Mouse (Mus musculus) kidney, embryonic 15.5 days (tissue): ENCODE results near the gene Fndc11. TPM values are rescaled to one million over a fixed set of nuclear protein-coding genes. Genes with fewer than 3 reads are reported as not detected.

Experiments
- ATAC-seq: fragments of 200-750 bp; cut with Nextera tagmentation; replicated peaks from 2 replicates; pipeline ENCODE4 v1.8.0; 2017; ENCODE audit warnings: moderate TSS enrichment; ENCODE audit not compliant: low FRiP score
- H3K27ac ChIP-seq: fragments of 300-500 bp; sonication (generic); 2 replicates; pipeline ENCODE4 v1.5.1; 2015; ENCODE audit warnings: mild to moderate bottlenecking, inconsistent platforms
- H3K27me3 ChIP-seq: fragments of 300-500 bp; sonication (generic); 2 replicates; pipeline ENCODE4 v1.6.1; 2015; ENCODE audit warnings: inconsistent platforms
- H3K36me3 ChIP-seq: fragments of 300-500 bp; sonication (generic); 2 replicates; pipeline ENCODE4 v1.6.1; 2015; ENCODE audit warnings: inconsistent platforms
- H3K4me1 ChIP-seq: fragments of 300-500 bp; sonication (generic); 2 replicates; pipeline ENCODE4 v1.6.1; 2015; ENCODE audit warnings: inconsistent platforms
- H3K4me2 ChIP-seq: fragments of 300-500 bp; sonication (generic); 2 replicates; pipeline ENCODE4 v1.6.1; 2015; ENCODE audit warnings: moderate library complexity, mild to moderate bottlenecking, inconsistent platforms
- H3K4me3 ChIP-seq: fragments of 300-500 bp; sonication (generic); replicated peaks from 2 replicates; pipeline ENCODE4 v1.5.1; 2015; ENCODE audit warnings: mild to moderate bottlenecking, inconsistent platforms
- H3K9ac ChIP-seq: fragments of 300-500 bp; sonication (generic); 2 replicates; pipeline ENCODE4 v1.6.1; 2015; ENCODE audit warnings: mild to moderate bottlenecking, inconsistent platforms
- H3K9me3 ChIP-seq: fragments of 300-500 bp; sonication (generic); replicated peaks from 2 replicates; pipeline ENCODE4 v1.6.1; 2016; ENCODE audit warnings: inconsistent platforms
- WGBS: fragments of 180-500 bp; shearing (Covaris S2); methylation state at CpG from one replicate; pipeline ENCODE4 v1.1.7; 2015; ENCODE audit warnings: mixed read lengths; 5-methylcytosine and 5-hydroxymethylcytosine counted together
- polyA plus RNA-seq: library from polyadenylated mRNA; unstranded; fragments of >200 nt; fragmentation: Nextera tagmentation; extraction: Ambion mirVana; gene quantifications from 2 replicates; pipeline ENCODE4 v1.2.1, GENCODE M21; 2015

Fndc11 gene
- polyA plus RNA-seq, 1 experiment from 2014 or later: 0.26 TPM

DNA sequence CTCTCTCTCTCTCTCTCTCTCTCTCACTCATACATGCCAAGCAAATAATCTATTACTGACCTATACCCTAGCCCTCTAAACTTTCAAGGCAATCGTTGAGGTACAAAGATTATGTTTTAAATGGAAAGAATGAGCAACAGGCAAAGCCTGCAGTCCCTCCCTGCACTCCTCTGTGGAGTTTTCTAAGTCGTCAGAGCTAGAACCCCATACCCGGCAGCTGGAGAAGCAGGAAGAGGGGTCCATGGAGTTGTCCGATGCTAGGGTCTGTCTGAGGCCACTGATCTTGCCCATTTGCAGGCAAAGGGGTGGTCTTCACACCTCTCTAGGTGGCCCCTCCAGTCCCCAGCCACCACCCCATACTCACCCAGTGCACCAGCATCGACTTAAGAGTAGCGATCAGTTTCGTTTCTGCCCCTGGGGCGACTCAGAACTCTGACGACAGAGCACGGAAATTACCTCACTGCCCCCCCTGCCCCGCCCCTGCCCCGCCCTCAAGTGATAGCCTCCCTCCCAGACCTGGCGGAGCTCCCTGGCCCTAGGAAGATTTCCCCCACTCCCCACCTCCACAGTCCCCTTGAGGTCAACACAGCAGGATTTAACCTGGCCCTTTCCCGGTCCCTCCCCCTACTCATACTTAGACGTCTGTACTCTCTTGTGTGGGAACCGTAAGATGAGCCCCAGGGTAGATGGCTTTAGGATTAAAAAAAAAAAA, 21.9 kb downstream of the Fndc11 start, which contains the start of gene Helz2:
Helz2 (minus strand) TSS at position 426 of the 712 bp plus-strand sequence.
- Histone ChIP-seq H3K4me2 (peak within 1 kb of the TSS; percentile 72), H3K4me3 (peak within 1 kb of the TSS; percentile 59), H3K9me3 (no peaks in the 10 kb centered on the region), H3K27ac (no peak within 1 kb of the TSS), H3K36me3 (0 out of 2 replicates have a peak, but pooled peaks cover 9% of the 10 kb centered on the region), H3K27me3 (no peaks in the 10 kb centered on the region), H3K9ac (peak within 1 kb of the TSS; percentile 50), H3K4me1 (peaks cover 17% of the 10 kb centered on the region; the same call in 1 of the 2 replicates)
- peak; percentile 73 for ATAC-seq
- 3% methylated on average over 16 of the region's 16 CpGs for WGBS

DNA sequence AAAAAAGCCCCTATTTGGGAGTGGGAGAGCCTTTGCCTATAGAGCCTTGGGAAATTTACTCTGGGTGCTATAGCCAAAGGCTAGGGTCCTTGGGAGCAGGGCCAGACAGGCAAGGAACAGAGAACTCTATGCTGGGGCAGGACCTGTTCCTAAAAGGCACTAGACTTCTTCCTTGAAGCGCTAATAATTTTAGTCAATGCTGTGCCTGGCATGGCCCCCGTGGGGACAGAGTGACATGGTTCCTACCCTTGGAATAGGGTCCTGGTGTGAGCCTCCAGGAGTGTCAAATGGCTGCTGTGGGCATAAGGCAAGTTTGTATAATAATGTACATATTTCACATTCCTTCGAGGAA, 22.5 kb downstream of the Fndc11 start:
- peak overlapping the region; percentile 59 for H3K4me3 ChIP-seq
- no peak overlapping the region for H3K27ac ChIP-seq
- peak overlapping the region; percentile 72 for H3K4me2 ChIP-seq
- 0 out of 2 replicates have a peak overlapping the region, but pooled peaks have one; percentile 50 for H3K9ac ChIP-seq
- H3K9me3 ChIP-seq: no peaks in the 10 kb centered on the region
- peaks cover 17% of the 10 kb centered on the region; the same call in 1 of the 2 replicates for H3K4me1 ChIP-seq
- WGBS: 70% methylated on average over 3 of the region's 3 CpGs
- H3K27me3 ChIP-seq: no peaks in the 10 kb centered on the region
- ATAC-seq: no peak
- H3K36me3 ChIP-seq: 0 out of 2 replicates have a peak, but pooled peaks cover 6% of the 10 kb centered on the region

DNA sequence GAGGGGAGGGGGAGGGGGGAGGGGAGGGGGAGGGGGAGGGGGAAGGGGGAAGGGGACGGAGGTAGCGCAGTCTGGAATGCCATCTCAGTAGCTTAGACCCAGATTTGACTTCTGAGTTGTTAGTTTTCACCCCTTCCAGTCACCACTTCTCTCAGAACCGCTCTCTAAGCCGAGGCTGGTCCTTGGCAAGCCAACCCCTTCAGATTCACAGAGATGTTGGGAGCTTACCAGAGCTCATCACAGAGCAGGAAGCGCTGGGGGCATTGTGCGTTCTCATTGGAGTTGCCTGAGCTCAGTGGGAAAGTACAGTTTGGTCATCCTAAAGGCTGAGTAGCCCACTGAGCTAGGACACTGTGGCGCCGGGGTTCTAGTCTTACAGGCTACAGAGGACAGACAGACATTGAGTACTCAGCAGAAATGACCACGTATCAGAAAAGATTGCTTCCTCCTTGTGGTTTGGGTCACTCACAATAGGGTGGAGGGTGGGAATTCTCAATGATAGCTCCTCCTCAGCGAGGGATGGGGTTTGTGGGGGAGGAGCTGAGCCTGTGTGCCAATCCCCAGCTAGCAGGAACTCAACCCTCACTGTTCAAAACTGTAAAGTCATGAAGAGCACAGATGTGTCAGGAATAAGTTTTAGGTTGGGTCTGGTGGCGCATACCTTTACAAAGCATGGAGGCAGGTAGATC, 24.0 kb downstream of the Fndc11 start:
- Histone ChIP-seq H3K36me3 (no peaks in the 10 kb centered on the region), H3K27me3 (no peaks in the 10 kb centered on the region), H3K4me2 (no peak overlapping the region), H3K9ac (no peak overlapping the region), H3K4me1 (peaks cover 10% of the 10 kb centered on the region; the same call in 1 of the 2 replicates), H3K4me3 (no peak overlapping the region), H3K27ac (no peak overlapping the region), H3K9me3 (no peaks in the 10 kb centered on the region)
- ATAC-seq: no peak
- 43% methylated on average over 10 of the region's 11 CpGs for WGBS

DNA sequence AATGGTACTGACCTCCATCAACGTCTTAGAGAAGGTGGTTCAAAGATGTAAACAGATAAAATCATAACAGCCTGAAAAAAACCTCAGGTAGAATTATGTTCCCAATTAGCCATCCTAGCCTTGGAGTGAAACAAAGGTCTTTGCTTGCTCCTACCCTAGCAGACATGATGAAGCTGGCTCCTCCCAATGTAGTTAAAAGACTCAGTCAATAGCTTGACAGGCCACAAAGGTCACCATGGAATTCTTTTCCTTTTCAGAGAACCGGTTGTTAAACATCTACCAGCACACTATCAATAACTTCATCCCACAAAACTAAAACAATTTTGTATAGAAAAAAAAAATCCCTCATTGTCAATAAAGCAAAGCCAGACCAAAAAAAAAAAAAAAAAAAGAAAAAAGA, 25.2 kb downstream of the Fndc11 start:
- H3K4me1 ChIP-seq: peaks cover 10% of the 10 kb centered on the region; the same call in 1 of the 2 replicates
- H3K9me3 ChIP-seq: no peaks in the 10 kb centered on the region
- H3K4me3 ChIP-seq: no peak overlapping the region
- H3K27ac ChIP-seq: no peak overlapping the region
- no peak overlapping the region for H3K9ac ChIP-seq
- H3K4me2 ChIP-seq: no peak overlapping the region
- 24% methylated on average over 2 of the region's 2 CpGs for WGBS
- ATAC-seq: no peak
- no peaks in the 10 kb centered on the region; the same call in 1 of the 2 replicates for H3K36me3 ChIP-seq
- H3K27me3 ChIP-seq: no peaks in the 10 kb centered on the region

DNA sequence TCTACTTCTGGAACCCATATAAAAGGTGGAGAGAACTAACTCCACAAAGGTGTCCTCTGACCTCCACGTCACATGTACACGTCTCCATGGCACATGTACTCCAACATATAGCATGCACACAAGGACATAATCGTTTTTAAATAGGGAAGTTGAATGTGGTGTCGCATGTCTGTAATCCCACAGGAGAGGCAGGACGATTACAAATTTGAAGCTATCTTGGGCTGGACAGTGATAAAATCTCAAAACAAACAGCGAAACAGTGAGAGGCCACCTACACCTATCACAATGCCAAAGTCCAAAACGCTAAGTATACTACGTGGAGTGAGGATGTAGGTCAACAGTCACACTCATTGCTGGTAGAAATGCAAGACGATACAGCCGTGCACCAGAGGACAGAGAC, 29.4 kb downstream of the Fndc11 start:
- Histone ChIP-seq H3K9ac (no peak overlapping the region), H3K36me3 (peaks cover 33% of the 10 kb centered on the region), H3K4me3 (no peak overlapping the region), H3K27ac (no peak overlapping the region), H3K9me3 (no peaks in the 10 kb centered on the region), H3K27me3 (no peaks in the 10 kb centered on the region), H3K4me1 (no peaks in the 10 kb centered on the region), H3K4me2 (no peak overlapping the region)
- ATAC-seq: no peak
- 81% methylated on average over 10 of the region's 10 CpGs for WGBS

DNA sequence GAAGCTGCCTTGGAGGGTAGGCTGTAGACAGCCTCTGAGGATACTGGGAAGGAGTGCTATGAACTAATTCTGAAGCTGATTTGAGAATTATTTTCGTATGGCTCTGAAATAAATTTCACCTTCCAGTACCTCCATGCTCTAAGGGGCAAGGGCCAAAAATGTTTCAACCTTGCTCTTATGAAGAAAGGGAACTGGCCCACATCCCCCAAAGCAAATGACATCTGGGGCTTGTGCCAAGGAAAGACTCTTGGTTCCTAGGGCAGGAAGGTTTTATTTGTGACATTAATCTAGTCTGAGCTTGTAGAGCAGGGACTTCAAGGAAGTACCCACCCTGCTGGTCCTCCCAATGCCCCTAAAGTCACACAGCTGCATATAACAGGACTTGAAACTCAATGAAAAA, 32.0 kb downstream of the Fndc11 start:
- Histone ChIP-seq H3K36me3 (peaks cover 58% of the 10 kb centered on the region), H3K4me1 (no peaks in the 10 kb centered on the region), H3K27ac (no peak overlapping the region), H3K9me3 (no peaks in the 10 kb centered on the region), H3K9ac (no peak overlapping the region), H3K27me3 (no peaks in the 10 kb centered on the region), H3K4me2 (no peak overlapping the region), H3K4me3 (no peak overlapping the region)
- no peak for ATAC-seq
- whole genome bisulfite sequencing: 85% methylated on average over 1 of the region's 1 CpGs

DNA sequence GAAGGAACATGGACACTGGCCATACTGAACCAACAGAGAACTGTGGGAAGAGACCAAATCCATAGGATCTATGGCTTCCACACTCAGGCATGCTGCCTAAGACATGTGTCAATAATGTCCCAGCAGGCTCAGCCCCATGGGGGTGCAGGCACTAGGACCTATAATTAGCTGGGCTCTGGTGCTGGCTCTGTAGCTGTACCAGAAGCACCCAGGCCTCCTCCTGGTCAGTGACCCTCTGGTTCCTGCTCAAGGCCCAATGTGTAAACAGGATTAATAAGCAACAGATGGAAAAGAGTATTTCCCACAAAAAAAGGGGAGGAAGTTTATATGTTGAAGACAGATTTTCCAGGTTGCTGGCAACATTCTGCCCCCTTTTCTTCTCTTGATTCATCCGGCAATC, 33.4 kb downstream of the Fndc11 start:
- H3K4me2 ChIP-seq: no peak overlapping the region
- no peaks in the 10 kb centered on the region for H3K27me3 ChIP-seq
- no peaks in the 10 kb centered on the region for H3K9me3 ChIP-seq
- WGBS: 100% methylated on average over 1 of the region's 1 CpGs
- no peaks in the 10 kb centered on the region for H3K4me1 ChIP-seq
- no peak overlapping the region for H3K27ac ChIP-seq
- no peak for ATAC-seq
- H3K36me3 ChIP-seq: peaks cover 72% of the 10 kb centered on the region
- no peak overlapping the region for H3K4me3 ChIP-seq
- H3K9ac ChIP-seq: no peak overlapping the region

DNA sequence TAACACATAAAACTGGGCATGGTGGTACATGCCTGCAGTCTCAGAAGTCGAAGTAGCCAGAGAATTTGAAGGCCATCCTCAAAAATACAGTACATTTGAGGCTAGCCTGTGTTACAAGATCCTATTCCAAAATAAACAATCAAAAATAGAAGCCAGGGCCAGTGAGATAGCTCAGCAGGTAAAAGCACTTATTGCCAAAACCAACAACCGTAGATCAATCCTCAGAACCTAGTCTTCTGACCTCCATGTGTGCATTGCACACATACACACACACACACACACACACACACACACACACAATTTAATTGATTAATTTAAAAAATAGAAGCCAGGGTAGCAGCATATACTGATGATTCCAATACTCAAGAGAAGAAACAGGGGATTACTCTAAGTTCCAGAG, 47.0 kb downstream of the Fndc11 start:
- ATAC-seq: no peak
- H3K9me3 ChIP-seq: no peaks in the 10 kb centered on the region
- no peaks in the 10 kb centered on the region for H3K27me3 ChIP-seq
- no peaks in the 10 kb centered on the region for H3K4me1 ChIP-seq
- no peak overlapping the region for H3K9ac ChIP-seq
- WGBS: 96% methylated on average over 2 of the region's 2 CpGs
- no peak overlapping the region for H3K4me3 ChIP-seq
- no peak overlapping the region for H3K4me2 ChIP-seq
- H3K36me3 ChIP-seq: peaks cover 90% of the 10 kb centered on the region
- no peak overlapping the region for H3K27ac ChIP-seq

DNA sequence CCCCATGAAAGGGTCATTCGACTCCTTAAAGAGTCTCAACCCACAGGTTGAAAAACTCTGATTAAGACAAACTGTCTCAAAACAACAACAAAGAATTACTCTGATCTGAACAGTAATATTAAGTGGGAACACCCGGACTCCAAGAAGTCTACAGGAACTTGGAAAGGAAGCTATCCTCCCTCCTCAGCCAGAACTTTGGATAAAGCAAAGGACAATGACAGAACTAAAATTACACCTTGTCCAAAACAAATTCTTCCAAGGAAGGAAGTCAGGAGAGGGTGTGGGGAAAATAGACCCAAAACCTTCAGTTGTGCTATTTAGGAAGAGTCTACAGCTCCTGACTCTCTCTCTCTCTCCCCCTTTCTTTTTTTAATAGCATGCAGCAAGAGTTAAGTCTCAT, 52.3 kb downstream of the Fndc11 start:
- Histone ChIP-seq H3K4me2 (no peak overlapping the region), H3K36me3 (peaks cover 73% of the 10 kb centered on the region), H3K9ac (no peak overlapping the region), H3K4me3 (no peak overlapping the region), H3K27me3 (no peaks in the 10 kb centered on the region), H3K27ac (no peak overlapping the region), H3K9me3 (no peaks in the 10 kb centered on the region), H3K4me1 (no peaks in the 10 kb centered on the region)
- ATAC-seq: no peak
- WGBS: 81% methylated on average over 2 of the region's 2 CpGs

Other genes starting within 250 kb of the Fndc11 start
- 0.69 and 0.75 TPM in 2 replicates for gene Col20a1, start 233.5 kb upstream of the Fndc11 start, polyA plus RNA-seq
- gene Chrna4, start 176.5 kb upstream of the Fndc11 start, polyA plus RNA-seq: 4.1 and 5.0 TPM in 2 replicates
- 0.33 and 0.68 TPM in 2 replicates for gene Kcnq2, start 84.7 kb upstream of the Fndc11 start, polyA plus RNA-seq
- gene Eef1a2, start 63.0 kb upstream of the Fndc11 start, polyA plus RNA-seq: 0.08 and 0.17 TPM in 2 replicates
- gene Ppdpf, start 32.8 kb upstream of the Fndc11 start, polyA plus RNA-seq: 315 and 330 TPM in 2 replicates
- gene Ptk6, start 17.2 kb upstream of the Fndc11 start, polyA plus RNA-seq: 0.04 TPM in 1 of 2 replicates, not detected in the other
- gene Srms, start 6.8 kb upstream of the Fndc11 start, polyA plus RNA-seq: 0.24 and 0.45 TPM in 2 replicates
- 1.3 and 1.6 TPM in 2 replicates for gene Helz2, start 22.0 kb downstream of the Fndc11 start, polyA plus RNA-seq
- gene Gmeb2, start 68.0 kb downstream of the Fndc11 start, polyA plus RNA-seq: 15.3 and 15.8 TPM in 2 replicates
- 5.1 and 17.3 TPM in 2 replicates for gene Stmn3, start 94.5 kb downstream of the Fndc11 start, polyA plus RNA-seq
- 41.8 and 44.7 TPM in 2 replicates for gene Rtel1, start 99.7 kb downstream of the Fndc11 start, polyA plus RNA-seq
- gene Zgpat, start 144.9 kb downstream of the Fndc11 start, polyA plus RNA-seq: 41.7 and 43.7 TPM in 2 replicates
- 69.4 and 71.8 TPM in 2 replicates for gene Arfrp1, start 145.4 kb downstream of the Fndc11 start, polyA plus RNA-seq
- 22.6 and 26.7 TPM in 2 replicates for gene Lime1, start 160.1 kb downstream of the Fndc11 start, polyA plus RNA-seq
- gene Zbtb46, start 239.4 kb downstream of the Fndc11 start, polyA plus RNA-seq: 25.5 and 28.0 TPM in 2 replicates